Mouse (Mus musculus) cortical plate, adult 2 months (tissue): ENCODE measurements at regions not wholly inside any gene's neighbourhood (a gene's known extent, or its start where the extent isn't known, plus 50 kb on each side); places are given as distances from the start of the nearest gene placed in this dataset.

ENCODE experiments used
- H3K27ac ChIP-seq: fragments of 200-500 bp; 2 replicates; pipeline ENCODE4 v1.5.1; 2012; ENCODE audit warnings: low read length, control low read depth, inconsistent platforms; ENCODE audit not compliant: insufficient read depth
- H3K4me1 ChIP-seq: fragments of 200-500 bp; 2 replicates; pipeline ENCODE4 v1.6.1; 2011; ENCODE audit warnings: low read length; ENCODE audit not compliant: control insufficient read depth, insufficient read depth
- H3K4me3 ChIP-seq: fragments of 200-500 bp; 2 replicates; pipeline ENCODE4 v1.5.1; 2011; ENCODE audit warnings: mild to moderate bottlenecking, low read length, control low read depth; ENCODE audit not compliant: insufficient read depth
- CTCF ChIP-seq: fragments of 200-500 bp; IDR thresholded peaks from 2 replicates; pipeline ENCODE4 v1.5.1; 2011; ENCODE audit warnings: mild to moderate bottlenecking, control low read depth, low read length; ENCODE audit not compliant: insufficient read depth; ENCODE audit errors: extremely low read depth
- POLR2A ChIP-seq: fragments of 200-500 bp; IDR thresholded peaks from 2 replicates; pipeline ENCODE4 v1.6.1; 2011; ENCODE audit warnings: mild to moderate bottlenecking, low read length, control low read depth; ENCODE audit not compliant: insufficient read depth; ENCODE audit errors: extremely low read depth

GRCm38 (mm10) chr7:111354066-111354465 is 271.2 kb upstream of the Eif4g2 start:
- Histone ChIP-seq H3K4me3 (no peak overlapping the region), H3K27ac (no peak overlapping the region), H3K4me1 (peaks cover 2% of the 10 kb centered on the region; the same call in 1 of the 2 replicates)
- TF ChIP-seq CTCF, result no peak
- no peak for TF ChIP-seq POLR2A

DNA sequence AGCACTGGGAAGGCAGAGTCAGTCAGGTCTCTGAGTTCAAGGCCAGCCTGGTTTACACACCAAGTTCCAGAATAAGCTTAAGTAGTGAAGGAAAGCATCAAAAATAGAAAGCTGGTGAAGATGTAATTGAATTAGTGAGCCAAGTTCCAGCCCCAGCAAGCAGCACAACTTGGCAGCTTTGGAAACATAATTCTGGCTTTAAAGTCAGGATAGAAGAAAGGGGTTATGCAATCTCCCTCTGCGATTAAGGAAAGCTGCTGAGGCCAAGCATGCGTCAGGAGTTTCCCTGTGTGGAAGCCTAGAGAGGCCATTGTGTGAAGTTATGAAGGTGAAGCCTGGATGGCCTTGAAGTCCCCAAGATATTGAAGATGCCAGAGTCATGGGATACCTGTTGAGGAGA is 269.3 kb upstream of the Eif4g2 start:
- TF ChIP-seq POLR2A (no peak), CTCF (no peak)
- H3K27ac ChIP-seq, result no peak overlapping the region; the same call in 1 of the 2 replicates
- peaks cover 2% of the 10 kb centered on the region; the same call in 1 of the 2 replicates for H3K4me1 ChIP-seq
- H3K4me3 ChIP-seq, result no peak overlapping the region

- no peak overlapping the region for H3K27ac ChIP-seq
- peaks cover 2% of the 10 kb centered on the region for H3K4me1 ChIP-seq
- no peak overlapping the region for H3K4me3 ChIP-seq
- TF ChIP-seq CTCF, result peak; percentile 5; the same call in 1 of the 2 replicates
- TF ChIP-seq POLR2A, result no peak
Measured at GRCm38 (mm10) chr7:111345117-111345516, 262.3 kb upstream of the Eif4g2 start.

- TF ChIP-seq POLR2A, result no peak
- Histone ChIP-seq H3K4me1 (no peaks in the 10 kb centered on the region), H3K27ac (no peak overlapping the region), H3K4me3 (no peak overlapping the region)
Measured at GRCm38 (mm10) chr7:111337053-111337452, 254.2 kb upstream of the Eif4g2 start.

DNA sequence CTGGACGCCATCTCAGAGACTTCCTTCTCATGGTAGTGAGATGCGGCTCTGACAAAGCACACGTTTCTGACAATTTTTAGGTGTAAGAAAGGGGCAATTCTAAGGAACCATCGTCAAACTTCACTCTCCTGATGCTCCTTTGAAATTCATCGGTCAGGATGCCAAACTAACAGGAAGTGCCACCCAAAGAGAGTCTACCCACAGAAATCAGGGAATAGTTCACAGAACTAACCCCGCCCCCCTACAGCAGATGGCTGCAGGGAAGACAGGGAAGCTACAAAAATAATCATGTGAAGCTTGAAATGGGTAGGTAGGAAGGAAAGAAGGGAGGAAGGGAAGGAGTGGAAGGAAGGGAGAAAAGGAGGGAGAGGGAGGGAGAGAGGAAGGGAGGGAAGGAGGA is 240.1 kb upstream of the Eif4g2 start:
- Histone ChIP-seq H3K27ac (no peak overlapping the region), H3K4me1 (peaks cover 6% of the 10 kb centered on the region), H3K4me3 (no peak overlapping the region)
- TF ChIP-seq POLR2A (no peak), CTCF (no peak)

DNA sequence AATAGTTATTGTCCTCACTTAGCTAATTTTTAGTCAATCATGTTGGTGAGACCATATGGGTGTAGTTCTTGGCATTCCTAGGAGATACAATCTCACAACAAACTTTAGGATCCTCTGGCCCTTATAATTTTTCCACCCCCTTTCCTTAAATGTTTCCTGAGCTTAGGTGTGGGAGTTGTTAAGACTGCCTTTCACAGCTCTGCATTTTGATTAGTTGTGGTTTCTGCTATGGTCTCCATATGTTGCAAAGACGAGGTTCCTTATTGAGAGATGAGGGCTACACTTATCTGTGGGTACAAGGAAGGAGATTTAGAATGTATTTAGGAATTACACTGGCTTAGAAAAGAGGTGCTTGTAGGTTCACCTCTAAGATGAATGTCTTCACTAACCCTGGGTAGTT is 237.1 kb upstream of the Eif4g2 start:
- Histone ChIP-seq H3K27ac (no peak overlapping the region), H3K4me3 (no peak overlapping the region), H3K4me1 (peaks cover 6% of the 10 kb centered on the region)
- TF ChIP-seq POLR2A (no peak), CTCF (no peak)

GRCm38 (mm10) chr7:111316479-111316990 is 233.7 kb upstream of the Eif4g2 start:
- Histone ChIP-seq H3K4me1 (peaks cover 2% of the 10 kb centered on the region; the same call in 1 of the 2 replicates), H3K27ac (no peak overlapping the region), H3K4me3 (no peak overlapping the region)
- no peak for TF ChIP-seq POLR2A
- TF ChIP-seq CTCF, result no peak

DNA sequence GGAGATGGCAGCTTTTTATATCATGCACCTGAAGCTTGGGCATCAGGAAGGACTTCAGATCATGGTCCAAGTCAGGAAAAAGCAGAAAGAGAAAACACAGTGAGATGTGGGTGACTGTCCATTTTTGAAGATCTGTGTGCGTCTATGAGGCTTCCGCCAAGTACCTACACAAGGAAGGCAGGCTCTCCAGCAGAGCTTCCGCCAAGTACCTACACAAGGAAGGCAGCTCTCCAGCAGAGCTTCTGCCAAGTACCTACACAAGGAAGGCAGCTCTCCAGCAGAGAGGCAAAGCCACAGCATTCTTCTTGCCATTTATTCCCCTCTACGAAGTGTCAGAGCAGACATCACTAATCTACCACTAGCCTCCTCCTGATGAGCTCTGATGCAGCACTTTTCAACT is 231.1 kb upstream of the Eif4g2 start:
- no peaks in the 10 kb centered on the region for H3K4me1 ChIP-seq
- TF ChIP-seq CTCF, result no peak
- no peak for TF ChIP-seq POLR2A
- no peak overlapping the region for H3K4me3 ChIP-seq
- no peak overlapping the region for H3K27ac ChIP-seq

- peaks cover 3% of the 10 kb centered on the region; the same call in 1 of the 2 replicates for H3K4me1 ChIP-seq
- no peak overlapping the region for H3K27ac ChIP-seq
- TF ChIP-seq CTCF (no peak), POLR2A (no peak)
- H3K4me3 ChIP-seq, result no peak overlapping the region
Measured at GRCm38 (mm10) chr7:111305196-111305595, 222.4 kb upstream of the Eif4g2 start.

GRCm38 (mm10) chr7:111301791-111302488 is 219.1 kb upstream of the Eif4g2 start:
- Histone ChIP-seq H3K4me3 (no peak overlapping the region), H3K27ac (peak overlapping the region; percentile 13; the same call in 1 of the 2 replicates), H3K4me1 (peaks cover 7% of the 10 kb centered on the region; the same call in 1 of the 2 replicates)
- TF ChIP-seq CTCF (no peak), POLR2A (no peak)
